Mouse (Mus musculus) testis, adult 2 months (tissue): ENCODE results near the gene Flywch1. TPM values are rescaled to one million over a fixed set of nuclear protein-coding genes. Genes with fewer than 3 reads are reported as not detected.

Experiments
- H3K27ac ChIP-seq: fragments of 200-500 bp; 2 replicates; pipeline ENCODE4 v1.5.1; 2012; ENCODE audit warnings: low read depth, low read length; ENCODE audit not compliant: control insufficient read depth, insufficient read depth
- H3K27me3 ChIP-seq: fragments of 200-500 bp; 2 replicates; pipeline ENCODE4 v1.6.1; 2012; ENCODE audit warnings: mild to moderate bottlenecking, low read length, moderate library complexity; ENCODE audit not compliant: control insufficient read depth, insufficient read depth
- H3K36me3 ChIP-seq: fragments of 200-500 bp; 2 replicates; pipeline ENCODE4 v1.6.1; 2012; ENCODE audit warnings: mild to moderate bottlenecking, low read length; ENCODE audit not compliant: control insufficient read depth, insufficient read depth
- H3K4me1 ChIP-seq: fragments of 200-500 bp; 2 replicates; pipeline ENCODE4 v1.6.1; 2012; ENCODE audit warnings: low read length; ENCODE audit not compliant: control insufficient read depth, insufficient read depth
- H3K4me3 ChIP-seq: fragments of 200-500 bp; 2 replicates; pipeline ENCODE4 v1.5.1; 2012; ENCODE audit warnings: low read depth, mild to moderate bottlenecking, low read length, moderate library complexity, mixed read lengths; ENCODE audit not compliant: control insufficient read depth
- CTCF ChIP-seq: fragments of 200-500 bp; IDR thresholded peaks from 2 replicates; pipeline ENCODE4 v1.5.1; 2012; ENCODE audit warnings: low read depth, mild to moderate bottlenecking, inconsistent platforms, low read length, moderate library complexity; ENCODE audit not compliant: control insufficient read depth, insufficient read depth, insufficient replicate concordance
- POLR2A ChIP-seq: fragments of 200-500 bp; IDR thresholded peaks from 2 replicates; pipeline ENCODE4 v1.6.1; 2012; ENCODE audit warnings: low read depth, mild to moderate bottlenecking, inconsistent platforms, low read length, moderate library complexity; ENCODE audit not compliant: control insufficient read depth
- polyA plus RNA-seq: library from polyadenylated mRNA; depleted of rRNA; stranded (reverse); fragments of >200 nt; gene quantifications from 2 replicates; pipeline ENCODE4 v1.2.3, GENCODE M21; 2012

Flywch1 gene
- polyA plus RNA-seq, 1 experiment: 155 TPM

- Histone ChIP-seq H3K27me3 (no peaks in the 10 kb centered on the region), H3K36me3 (peaks cover 5% of the 10 kb centered on the region; the same call in 1 of the 2 replicates), H3K27ac (no peak overlapping the region), H3K4me1 (no peaks in the 10 kb centered on the region), H3K4me3 (no peak overlapping the region)
- TF ChIP-seq POLR2A (no peak), CTCF (no peak)
These were observed 10.2 kb downstream of the Flywch1 start for GRCm38 (mm10) chr17:23761155-23761554.

- H3K27ac ChIP-seq: no peak overlapping the region
- H3K4me3 ChIP-seq: no peak overlapping the region
- peaks cover 5% of the 10 kb centered on the region; the same call in 1 of the 2 replicates for H3K36me3 ChIP-seq
- H3K27me3 ChIP-seq: no peaks in the 10 kb centered on the region
- no peaks in the 10 kb centered on the region for H3K4me1 ChIP-seq
- TF ChIP-seq CTCF (no peak), POLR2A (no peak)
These were observed 11.2 kb downstream of the Flywch1 start for GRCm38 (mm10) chr17:23760231-23760630.

- H3K4me3 ChIP-seq: no peak overlapping the region
These were observed 12.6 kb downstream of the Flywch1 start for GRCm38 (mm10) chr17:23758801-23759200.

GRCm38 (mm10) chr17:23757581-23757980 lies 13.8 kb downstream of the Flywch1 start:
- TF ChIP-seq POLR2A (no peak), CTCF (no peak)
- no peak overlapping the region for H3K27ac ChIP-seq
- H3K27me3 ChIP-seq: no peaks in the 10 kb centered on the region
- H3K4me1 ChIP-seq: no peaks in the 10 kb centered on the region
- no peak overlapping the region for H3K4me3 ChIP-seq
- H3K36me3 ChIP-seq: peaks cover 5% of the 10 kb centered on the region; the same call in 1 of the 2 replicates

More at GRCm38 (mm10) chr17:23758801-23759200, 12.6 kb downstream of the Flywch1 start:
- no peak overlapping the region for H3K27ac ChIP-seq
- peaks cover 5% of the 10 kb centered on the region; the same call in 1 of the 2 replicates for H3K36me3 ChIP-seq
- no peak for TF ChIP-seq CTCF
- TF ChIP-seq POLR2A: no peak
- H3K27me3 ChIP-seq: no peaks in the 10 kb centered on the region
- H3K4me1 ChIP-seq: no peaks in the 10 kb centered on the region

GRCm38 (mm10) chr17:23755689-23756088 lies 15.7 kb downstream of the Flywch1 start:
- peaks cover 2% of the 10 kb centered on the region; the same call in 1 of the 2 replicates for H3K36me3 ChIP-seq
- no peak overlapping the region for H3K4me3 ChIP-seq

GRCm38 (mm10) chr17:23749400-23750191 lies 21.8 kb downstream of the Flywch1 start:
- Histone ChIP-seq H3K36me3 (no peaks in the 10 kb centered on the region), H3K4me3 (no peak overlapping the region), H3K27me3 (no peaks in the 10 kb centered on the region), H3K27ac (no peak overlapping the region), H3K4me1 (peaks cover 9% of the 10 kb centered on the region)
- TF ChIP-seq CTCF (no peak), POLR2A (no peak)

More at GRCm38 (mm10) chr17:23755689-23756088, 15.7 kb downstream of the Flywch1 start:
- Histone ChIP-seq H3K27me3 (no peaks in the 10 kb centered on the region), H3K4me1 (no peaks in the 10 kb centered on the region), H3K27ac (no peak overlapping the region)
- TF ChIP-seq POLR2A: no peak
- TF ChIP-seq CTCF: no peak

DNA sequence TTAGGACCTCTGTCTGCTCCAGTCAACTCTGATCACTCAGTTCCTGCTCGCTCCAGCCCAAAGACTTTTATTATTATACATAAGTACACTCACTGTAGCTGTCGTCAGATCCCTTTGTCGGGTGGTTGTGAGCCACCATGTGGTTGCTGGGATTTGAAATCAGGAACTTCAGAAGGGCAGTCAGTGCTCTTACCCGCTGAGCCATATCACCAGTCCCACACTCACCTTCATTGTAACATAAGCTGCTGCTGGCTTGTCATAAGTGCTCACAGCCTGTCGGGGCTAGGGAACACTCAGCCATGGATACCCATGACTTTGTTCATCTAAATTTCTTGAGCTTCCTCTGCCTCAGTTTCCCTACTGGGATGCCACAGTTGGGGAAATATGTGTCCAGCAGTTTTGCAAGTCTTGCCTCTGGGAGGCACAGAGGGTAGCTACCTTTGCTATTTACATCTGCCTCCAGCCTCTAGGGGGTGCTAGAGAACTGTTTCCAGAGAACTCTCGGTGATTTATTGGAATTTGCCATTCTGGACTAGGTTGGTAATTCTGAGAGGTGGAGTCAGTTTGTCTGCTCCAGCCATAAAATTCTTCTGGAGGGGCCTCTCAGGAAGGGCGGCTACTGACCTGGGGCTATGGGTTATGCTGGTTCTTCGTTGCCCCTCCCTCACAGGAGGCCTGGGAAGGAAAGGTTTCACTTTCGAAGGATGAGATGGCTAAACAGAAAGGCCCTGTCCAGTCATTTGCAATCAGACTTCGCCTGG lies 22.6 kb downstream of the Flywch1 start:
- H3K27me3 ChIP-seq: no peaks in the 10 kb centered on the region
- no peak overlapping the region for H3K27ac ChIP-seq
- H3K4me1 ChIP-seq: peaks cover 9% of the 10 kb centered on the region
- TF ChIP-seq POLR2A: no peak
- peak; percentile 18; the same call in 1 of the 2 replicates for TF ChIP-seq CTCF
- H3K4me3 ChIP-seq: peak overlapping the region; percentile 10; the same call in 1 of the 2 replicates
- no peaks in the 10 kb centered on the region for H3K36me3 ChIP-seq
